Mouse (Mus musculus) liver, embryonic 14.5 days (tissue): ENCODE data around the gene Gna14. TPM values are rescaled to one million over a fixed set of nuclear protein-coding genes. Genes with fewer than 3 reads are reported as not detected.

Experiments used
- ATAC-seq: fragments of 200-750 bp; cut with Nextera tagmentation; 2 replicates; pipeline ENCODE4 v1.8.0; 2017; ENCODE audit warnings: moderate number of reproducible peaks, mild to moderate bottlenecking, moderate library complexity; ENCODE audit not compliant: insufficient read depth
- DNase-seq, 3 experiments: peaks; one replicate each; pipeline ENCODE4 v3.0.0-alpha.2; 2012 to 2013; ENCODE audit warnings: low read depth in 3 of 3, low spot score in 3 of 3
- H3K27ac ChIP-seq: fragments of 300-500 bp; sonication (generic); 2 replicates; pipeline ENCODE4 v1.5.1; 2014; ENCODE audit warnings: moderate library complexity, mild to moderate bottlenecking, control low read depth, inconsistent platforms
- H3K27me3 ChIP-seq: fragments of 300-500 bp; sonication (generic); 2 replicates; pipeline ENCODE4 v1.6.1; 2014; ENCODE audit warnings: mild to moderate bottlenecking, low read length, moderate library complexity; ENCODE audit not compliant: control insufficient read depth, insufficient read depth
- H3K36me3 ChIP-seq: fragments of 300-500 bp; sonication (generic); replicated peaks from 2 replicates; pipeline ENCODE4 v1.6.1; 2014; ENCODE audit warnings: low read depth; ENCODE audit not compliant: control insufficient read depth, insufficient read depth
- H3K4me1 ChIP-seq, 2 experiments: fragments of 200-500 bp in 1 of 2; fragments of 300-500 bp in 1 of 2; sonication (generic) in 1 of 2; replicated peaks; 2 replicates each; pipeline ENCODE4 v1.6.1; 2012 to 2014; ENCODE audit warnings: antibody characterized with exemption in 1 of 2, inconsistent platforms in 1 of 2, low read length in 1 of 2; ENCODE audit not compliant: control insufficient read depth in 2 of 2, insufficient read depth in 2 of 2
- H3K4me2 ChIP-seq: fragments of 300-500 bp; sonication (generic); 2 replicates; pipeline ENCODE4 v1.6.1; 2014; ENCODE audit warnings: low read depth, mild to moderate bottlenecking, control low read depth, moderate library complexity
- H3K4me3 ChIP-seq, 2 experiments: fragments of 200-500 bp in 1 of 2; fragments of 300-500 bp in 1 of 2; sonication (generic) in 1 of 2; 2 replicates each; pipeline ENCODE4 v1.5.1; 2012 to 2014; ENCODE audit warnings: low read depth in 2 of 2, low read length in 2 of 2, mild to moderate bottlenecking in 2 of 2, control low read depth in 1 of 2, inconsistent platforms in 1 of 2, moderate library complexity in 1 of 2; ENCODE audit not compliant: insufficient read depth in 1 of 2
- H3K9ac ChIP-seq: fragments of 300-500 bp; sonication (generic); replicated peaks from 2 replicates; pipeline ENCODE4 v1.6.1; 2014; ENCODE audit warnings: mild to moderate bottlenecking, control low read depth, moderate library complexity
- H3K9me3 ChIP-seq: fragments of 300-500 bp; sonication (generic); 2 replicates; pipeline ENCODE4 v1.6.1; 2016; ENCODE audit warnings: low read length, mixed read lengths; ENCODE audit not compliant: control insufficient read depth
- CTCF ChIP-seq: IDR thresholded peaks from 2 replicates; pipeline ENCODE4 v1.5.1; 2016; ENCODE audit warnings: antibody characterized with exemption, low read depth, control low read depth
- EP300 ChIP-seq: IDR thresholded peaks from 2 replicates; pipeline ENCODE4 v1.6.1; 2016; ENCODE audit warnings: antibody characterized with exemption, low read depth
- WGBS: fragments of 180-500 bp; shearing (Covaris S2); extraction: QIAGEN DNeasy Blood & Tissue Kit; methylation state at CpG from one replicate; pipeline ENCODE4 v1.1.7; 2014; ENCODE audit not compliant: insufficient replicate concordance; 5-methylcytosine and 5-hydroxymethylcytosine counted together
- polyA plus RNA-seq, 2 experiments: library from polyadenylated mRNA; depleted of rRNA in 1 of 2; stranded (reverse) in 1 of 2; unstranded in 1 of 2; fragments of >200 nt; fragmentation: Nextera tagmentation in 1 of 2; extraction: Ambion mirVana in 1 of 2; gene quantifications; 2 replicates each; pipeline versions ENCODE4 v1.2.1 to v1.2.3; 2012 to 2014

Gna14 gene
- polyA plus RNA-seq, 2 experiments = 0.85 to 0.87 TPM

- no peak for DNase-seq
- Histone ChIP-seq H3K9ac (no peak overlapping the region), H3K4me2 (no peak overlapping the region), H3K27me3 (no peaks in the 10 kb centered on the region), H3K4me3 (no peak overlapping the region), H3K9me3 (no peaks in the 10 kb centered on the region), H3K27ac (no peak overlapping the region), H3K4me1 (no peaks in the 10 kb centered on the region; a peak in 1 of 4 replicates), H3K36me3 (no peaks in the 10 kb centered on the region)
- TF ChIP-seq EP300 = no peak
- TF ChIP-seq CTCF = no peak
- ATAC-seq = no peak
- 75% methylated on average over 6 of the region's 6 CpGs for WGBS
Measured at GRCm38 (mm10) chr19:16576790-16577189, 141.2 kb downstream of the Gna14 start.

DNA sequence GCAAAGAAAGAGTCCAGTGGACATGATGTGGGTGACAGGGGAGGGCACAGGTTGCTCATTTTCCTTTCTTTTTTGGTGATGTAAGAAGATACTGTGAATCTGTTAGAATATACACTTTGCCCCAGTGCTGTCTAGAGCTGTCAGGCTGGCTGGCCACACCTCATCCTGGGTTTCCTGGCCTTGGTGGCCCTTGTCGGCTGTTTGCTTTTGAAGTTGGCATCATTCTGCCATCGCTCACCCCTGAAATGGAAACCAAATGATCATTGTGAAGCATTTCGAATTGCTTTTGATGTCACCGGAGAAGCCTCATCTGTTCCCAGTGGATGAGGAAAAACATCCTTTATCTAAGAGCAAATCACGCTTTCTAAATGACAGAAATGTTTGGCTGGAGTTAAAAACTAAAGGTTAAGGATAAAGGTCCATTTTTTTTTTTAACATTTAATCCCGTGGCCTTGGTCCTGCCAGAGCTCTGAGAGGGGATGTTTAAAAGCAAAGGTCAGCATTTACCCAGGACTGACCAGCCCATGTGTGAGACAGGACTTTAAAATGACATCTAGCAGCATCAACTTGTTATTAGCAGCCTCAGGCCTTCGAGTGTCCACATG lies 144.2 kb downstream of the Gna14 start:
- no peak overlapping the region for H3K4me2 ChIP-seq
- 62% methylated on average over 7 of the region's 7 CpGs for WGBS
- H3K4me3 ChIP-seq = no peak overlapping the region
- TF ChIP-seq CTCF = no peak
- TF ChIP-seq EP300 = no peak
- H3K27me3 ChIP-seq = no peaks in the 10 kb centered on the region
- H3K27ac ChIP-seq = no peak overlapping the region
- H3K9ac ChIP-seq = no peak overlapping the region
- DNase-seq (no peak), ATAC-seq (no peak)
- H3K9me3 ChIP-seq = no peaks in the 10 kb centered on the region
- no peaks in the 10 kb centered on the region; a peak in 1 of 4 replicates for H3K4me1 ChIP-seq
- no peaks in the 10 kb centered on the region for H3K36me3 ChIP-seq

GRCm38 (mm10) chr19:16580501-16580900 lies 144.9 kb downstream of the Gna14 start:
- DNase-seq (no peak), ATAC-seq (no peak)
- no peak overlapping the region for H3K9ac ChIP-seq
- H3K4me1 ChIP-seq = no peaks in the 10 kb centered on the region; a peak in 1 of 4 replicates
- 64% methylated on average over 8 of the region's 8 CpGs for WGBS
- no peaks in the 10 kb centered on the region for H3K9me3 ChIP-seq
- no peak overlapping the region for H3K4me2 ChIP-seq
- H3K4me3 ChIP-seq = no peak overlapping the region
- no peak overlapping the region for H3K27ac ChIP-seq
- TF ChIP-seq EP300 (no peak), CTCF (no peak)
- H3K27me3 ChIP-seq = no peaks in the 10 kb centered on the region
- no peaks in the 10 kb centered on the region for H3K36me3 ChIP-seq

DNA sequence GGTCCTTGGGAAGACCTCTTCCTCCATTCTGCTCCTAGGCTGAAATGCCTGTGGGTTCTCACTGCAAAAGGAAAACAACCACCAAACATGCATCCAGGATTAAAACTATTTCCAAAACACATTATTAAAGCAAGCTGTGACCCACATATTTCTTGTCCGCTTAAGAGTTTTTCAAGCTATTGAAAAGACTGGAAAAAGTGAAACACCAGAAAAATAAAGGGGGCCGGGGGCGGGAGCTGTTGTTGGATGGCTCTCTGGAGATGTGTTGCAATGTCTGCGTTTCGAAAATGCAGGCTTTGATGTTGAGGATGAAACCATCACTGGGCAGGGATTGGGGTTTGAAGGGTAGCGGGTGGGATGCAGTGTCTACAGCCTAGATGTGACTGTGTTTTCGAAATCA lies 149.0 kb downstream of the Gna14 start:
- WGBS = 68% methylated on average over 7 of the region's 7 CpGs
- H3K9ac ChIP-seq = no peak overlapping the region
- no peak overlapping the region for H3K27ac ChIP-seq
- H3K4me3 ChIP-seq = no peak overlapping the region
- H3K36me3 ChIP-seq = no peaks in the 10 kb centered on the region
- DNase-seq (no peak), ATAC-seq (no peak)
- H3K4me1 ChIP-seq = no peaks in the 10 kb centered on the region
- H3K4me2 ChIP-seq = no peak overlapping the region
- H3K27me3 ChIP-seq = no peaks in the 10 kb centered on the region
- H3K9me3 ChIP-seq = no peaks in the 10 kb centered on the region
- TF ChIP-seq CTCF (no peak), EP300 (no peak)

GRCm38 (mm10) chr19:16585379-16585778 lies 149.8 kb downstream of the Gna14 start:
- Histone ChIP-seq H3K27ac (no peak overlapping the region), H3K4me2 (no peak overlapping the region), H3K36me3 (no peaks in the 10 kb centered on the region), H3K9ac (no peak overlapping the region), H3K4me1 (no peaks in the 10 kb centered on the region), H3K27me3 (no peaks in the 10 kb centered on the region), H3K4me3 (no peak overlapping the region), H3K9me3 (no peaks in the 10 kb centered on the region)
- peak; percentile 68 for TF ChIP-seq CTCF
- no peak for TF ChIP-seq EP300
- peak; percentile 23 to 41 (median 37) for DNase-seq
- ATAC-seq = no peak
- whole genome bisulfite sequencing = 2% methylated on average over 3 of the region's 3 CpGs
